Mouse (Mus musculus) A20 (cell line): ENCODE measurements at regions not wholly inside any gene's neighbourhood (a gene's known extent, or its start where the extent isn't known, plus 50 kb on each side); places are given as distances from the start of the nearest gene placed in this dataset.

ENCODE experiments used
- DNase-seq: peaks from one replicate; pipeline ENCODE4 v3.0.0-alpha.2; 2011; ENCODE audit warnings: low read depth, low spot score

DNA sequence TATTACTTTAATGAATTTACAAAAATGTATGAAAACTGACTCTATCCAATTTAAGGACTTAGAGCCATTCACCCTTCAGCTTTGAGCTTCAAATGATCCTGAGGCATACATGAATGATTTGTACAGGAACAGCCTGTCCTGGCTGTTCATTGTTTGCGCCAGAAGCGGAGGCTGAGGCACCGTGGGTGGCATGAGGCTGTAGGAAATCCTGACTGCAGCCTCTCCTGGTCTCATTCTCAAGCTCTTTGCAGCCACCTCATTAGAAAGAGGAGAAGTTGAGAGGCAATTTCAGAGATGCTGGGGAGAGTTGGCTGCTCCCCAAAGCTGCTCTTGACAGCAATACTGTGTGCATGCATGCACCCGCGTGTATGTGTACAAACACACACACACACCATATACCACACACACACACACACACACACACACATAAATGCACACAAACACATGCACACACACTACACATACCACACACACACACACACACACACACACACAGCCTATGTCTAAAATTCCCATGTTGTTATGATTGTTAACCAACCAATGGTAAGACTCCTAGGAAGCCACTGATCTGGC, 434.9 kb upstream of the Btbd3 start:
- DNase-seq = no peak

DNA sequence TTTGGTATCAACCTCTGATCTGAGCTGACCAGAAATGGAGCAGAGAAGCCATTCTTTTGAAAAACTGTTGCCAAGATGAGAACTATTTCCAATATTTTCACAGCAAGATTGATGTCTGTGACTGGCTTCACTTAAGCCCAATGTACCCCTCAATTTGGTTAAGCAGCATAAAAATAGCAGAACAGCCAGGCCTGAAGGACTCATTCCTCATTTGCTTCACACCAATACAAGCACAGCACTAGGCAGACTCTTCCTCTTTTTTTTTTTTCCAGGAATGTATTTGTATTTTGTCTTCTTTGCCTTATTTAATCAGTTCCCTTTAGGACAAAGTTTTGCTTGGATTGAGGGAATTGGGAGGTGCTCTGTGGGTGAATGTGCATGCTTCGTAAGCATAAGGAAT, 441.4 kb upstream of the Btbd3 start:
- DNase-seq = no peak

DNA sequence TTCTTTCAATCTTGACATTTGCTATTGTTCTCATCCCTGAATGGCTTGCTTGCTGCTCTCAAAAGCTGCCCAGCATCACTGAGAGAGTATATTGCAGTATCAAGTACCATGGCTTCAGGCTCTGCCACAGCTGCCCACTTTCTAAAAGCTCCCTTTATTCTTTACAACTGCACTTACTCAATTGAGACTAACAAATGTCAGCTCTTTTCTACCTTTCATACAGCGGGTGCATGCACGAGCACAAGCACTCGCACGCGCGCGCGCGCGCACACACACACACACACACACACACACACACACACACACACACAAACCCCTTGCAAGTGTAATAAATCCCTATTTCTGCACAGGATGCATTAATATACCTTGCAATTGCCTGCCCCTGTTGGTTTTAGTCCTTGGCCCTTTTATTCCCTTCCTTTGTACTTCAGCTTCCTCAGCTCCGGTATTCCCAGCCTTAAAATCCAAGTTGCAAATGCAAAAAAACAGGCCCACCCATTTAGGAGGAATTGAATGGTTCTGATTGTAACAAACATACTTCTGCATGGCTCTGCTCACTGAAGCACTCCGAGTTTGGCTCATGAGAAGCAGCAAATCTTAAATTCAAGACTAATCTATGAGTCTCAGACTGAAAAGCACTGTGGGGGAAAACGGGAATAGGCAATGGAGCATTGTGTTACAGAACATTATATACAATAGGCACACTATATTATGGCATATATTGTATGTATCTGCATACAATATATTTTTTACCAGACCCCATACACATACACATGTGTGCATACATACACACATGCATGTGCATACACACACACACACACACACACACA, 447.7 kb upstream of the Btbd3 start:
- no peak for DNase-seq

DNA sequence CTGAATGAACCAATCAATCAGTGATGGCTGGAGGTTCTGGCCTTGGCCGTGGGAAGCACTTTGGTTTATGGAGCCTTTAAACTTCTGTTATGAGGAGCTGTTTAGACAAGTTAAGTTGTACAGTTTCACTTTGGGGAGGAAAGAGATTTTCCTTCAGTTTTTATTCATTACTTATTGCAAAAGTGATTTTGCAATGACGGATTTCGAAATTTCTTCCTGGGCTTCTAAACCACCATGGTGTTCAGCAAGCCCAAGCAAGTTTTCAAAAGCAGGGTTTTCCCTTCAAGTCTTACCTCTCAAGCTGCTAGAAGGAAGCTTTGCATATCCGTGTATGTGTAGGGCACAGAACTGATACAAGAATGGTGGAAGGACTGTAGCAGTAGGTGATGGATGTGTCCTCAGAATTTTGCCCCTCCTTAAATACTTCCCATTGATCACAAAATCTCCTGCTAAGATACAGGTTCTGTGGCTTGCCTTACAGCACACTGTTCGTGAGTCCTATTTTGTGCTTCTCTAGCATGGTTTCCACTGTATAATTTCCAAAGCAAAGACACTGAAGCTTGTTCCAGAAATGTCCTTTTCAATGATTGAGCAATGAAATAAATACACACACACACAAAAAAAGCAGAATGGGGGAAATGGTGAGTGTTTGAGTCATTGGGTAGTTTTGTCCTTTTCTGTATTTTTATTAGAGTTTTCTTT, 448.6 kb upstream of the Btbd3 start:
- DNase-seq = no peak

DNA sequence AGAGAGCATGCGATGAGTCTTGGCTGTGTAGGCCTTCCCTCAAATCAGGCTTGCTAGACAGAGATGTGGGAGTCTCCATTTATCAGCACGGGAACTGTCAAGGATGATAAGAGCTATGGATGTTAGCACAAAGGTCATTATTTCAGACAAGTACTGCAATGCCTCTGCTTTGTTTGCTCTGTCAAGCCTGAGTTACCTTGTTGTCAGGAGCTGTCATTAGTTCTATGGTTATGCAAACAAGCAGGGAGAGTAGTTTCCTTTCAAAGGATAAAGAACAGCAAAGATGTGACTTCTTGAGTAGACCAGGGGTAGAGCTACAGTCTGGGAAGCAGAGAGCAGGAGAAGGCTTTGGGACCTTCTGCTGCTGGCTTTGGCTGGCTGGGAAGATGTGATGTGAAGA, 461.5 kb upstream of the Btbd3 start:
- no peak for DNase-seq

DNA sequence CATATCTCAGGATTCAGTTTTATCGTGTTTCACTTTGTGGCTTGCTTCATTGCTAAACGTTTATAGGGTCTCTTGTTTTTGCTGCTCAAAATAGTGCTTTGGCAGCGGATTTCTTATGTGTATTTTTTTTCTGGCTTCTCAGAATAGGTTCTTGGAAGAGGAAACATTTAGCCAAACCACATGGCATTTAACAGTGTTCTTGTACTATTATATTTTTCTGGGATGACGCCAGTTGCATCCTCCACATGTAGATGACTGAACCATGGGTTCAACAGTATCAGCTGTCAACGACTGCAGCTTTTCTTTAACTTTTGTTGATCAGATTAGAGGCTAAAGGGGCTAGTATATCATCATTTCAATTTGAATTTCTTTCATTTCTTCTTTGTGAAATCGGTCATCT, 472.3 kb upstream of the Btbd3 start:
- no peak for DNase-seq

DNA sequence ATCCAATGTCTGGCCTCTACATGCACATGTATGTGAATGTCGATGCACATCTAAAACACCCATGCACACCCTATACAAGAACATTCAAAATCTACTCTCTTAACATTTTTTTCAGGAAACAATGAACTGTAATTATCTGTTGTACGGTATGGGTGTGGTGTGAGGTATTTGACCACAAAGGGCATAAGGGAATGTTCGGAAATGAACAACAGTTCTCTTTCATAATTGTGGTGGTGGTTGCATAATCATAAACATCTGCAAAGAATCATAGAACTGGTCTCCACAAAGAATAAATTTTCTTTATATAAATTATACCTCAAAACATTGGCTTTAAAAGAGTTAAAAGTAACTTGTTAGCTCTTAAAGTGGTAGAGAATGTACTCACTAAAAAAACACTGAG, 478.9 kb upstream of the Btbd3 start:
- DNase-seq = no peak

DNA sequence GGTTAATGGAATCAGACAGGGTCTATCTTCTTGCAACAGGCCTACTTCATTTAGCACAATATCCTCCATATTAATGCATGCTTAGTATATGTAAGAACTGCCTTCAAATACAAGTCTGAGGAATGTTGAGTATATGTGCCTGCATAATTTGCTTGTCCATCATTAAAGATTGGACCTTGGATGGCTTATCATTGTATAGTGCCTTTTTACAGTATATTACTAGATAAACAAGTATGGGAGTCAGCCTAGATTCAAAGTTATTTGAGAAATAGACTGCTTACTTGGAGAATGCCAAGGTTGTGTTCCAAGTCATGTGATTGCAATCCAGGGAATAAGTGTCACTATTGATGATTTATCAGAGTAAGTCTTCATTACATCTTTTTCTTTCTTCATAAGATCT, 491.6 kb upstream of the Btbd3 start:
- DNase-seq = no peak

DNA sequence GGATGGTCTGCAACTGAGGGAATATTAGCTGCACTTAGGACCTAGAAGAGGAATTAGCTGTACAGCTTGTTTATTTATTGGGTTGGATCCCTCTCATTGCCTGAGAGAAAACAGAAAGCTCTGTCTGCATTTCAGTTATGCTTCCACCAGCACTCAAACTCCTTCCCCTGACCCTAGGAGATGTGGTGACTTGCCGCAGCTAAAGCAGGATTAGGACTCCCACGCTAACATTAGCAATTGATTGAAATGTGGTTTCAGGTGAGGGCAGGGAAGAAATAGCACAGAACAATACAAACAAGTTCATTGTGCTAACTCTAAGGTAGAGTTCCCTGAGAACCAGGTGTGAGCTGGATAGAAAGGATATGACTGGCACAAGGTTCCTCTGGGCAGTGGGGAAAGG, 496.9 kb upstream of the Btbd3 start:
- DNase-seq = no peak

DNA sequence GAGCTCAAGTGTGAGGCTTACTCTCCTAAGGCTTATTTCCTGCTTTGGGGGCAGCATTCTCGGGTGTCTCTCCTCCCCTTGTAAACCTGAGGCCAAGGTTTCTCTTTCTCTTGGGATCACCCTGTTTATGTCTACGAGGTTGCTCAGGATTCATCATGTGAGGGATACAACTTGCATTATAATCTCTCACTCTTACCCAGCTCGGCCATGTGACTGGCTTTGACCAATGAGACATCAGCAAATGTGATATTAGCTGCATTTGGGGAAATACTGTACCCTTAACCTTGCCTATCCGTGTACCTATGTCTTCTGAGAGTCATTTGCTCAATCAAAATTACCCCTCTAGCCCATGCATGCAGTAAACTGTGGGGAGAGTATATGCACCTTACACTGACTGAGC, 498.0 kb upstream of the Btbd3 start:
- DNase-seq = no peak

DNA sequence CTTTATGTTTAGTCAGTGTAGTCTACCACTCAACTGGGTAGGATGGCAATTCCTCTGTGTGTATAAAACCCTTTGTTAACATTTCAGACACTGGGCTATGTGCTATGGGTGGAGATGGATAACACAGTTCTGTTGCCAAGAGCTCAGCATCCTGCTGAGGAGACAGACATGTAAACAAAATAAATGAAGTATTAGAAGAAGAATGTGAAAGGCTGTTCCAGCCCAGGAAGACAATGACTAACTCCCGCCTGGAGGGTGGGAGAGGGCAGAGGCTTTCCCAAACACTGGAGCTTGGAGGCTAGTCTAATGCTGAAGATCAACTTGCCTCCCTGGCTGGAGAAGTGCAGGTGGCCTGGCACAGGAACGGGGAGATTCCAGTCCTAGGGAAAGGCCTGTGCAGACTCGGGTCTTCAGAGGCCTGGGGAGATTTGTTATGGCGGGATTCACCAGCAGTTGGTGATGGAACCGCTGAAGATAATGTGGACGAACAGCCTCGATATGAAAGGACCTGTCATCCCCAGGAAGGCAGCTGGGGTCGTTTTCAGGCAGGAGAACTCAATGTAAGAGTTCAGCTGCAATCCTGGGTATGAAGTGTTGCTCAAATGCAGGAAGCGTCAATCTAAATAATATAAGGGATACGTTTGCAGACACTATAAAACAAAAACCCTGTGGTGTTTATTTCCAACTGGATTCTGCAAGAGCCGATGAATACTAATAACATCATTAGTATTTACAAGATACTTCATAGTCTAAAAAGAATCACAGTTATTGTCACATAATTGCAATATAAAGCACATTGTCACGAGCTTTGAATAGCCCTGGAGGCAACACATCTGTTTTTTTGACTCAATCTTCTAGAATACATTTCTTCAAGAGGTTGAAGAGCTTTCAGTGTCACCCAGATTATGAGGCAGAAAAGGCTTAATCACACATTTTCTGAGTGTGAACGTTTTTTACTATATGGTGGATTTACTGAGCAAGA, 498.8 kb upstream of the Btbd3 start:
- no peak for DNase-seq

DNA sequence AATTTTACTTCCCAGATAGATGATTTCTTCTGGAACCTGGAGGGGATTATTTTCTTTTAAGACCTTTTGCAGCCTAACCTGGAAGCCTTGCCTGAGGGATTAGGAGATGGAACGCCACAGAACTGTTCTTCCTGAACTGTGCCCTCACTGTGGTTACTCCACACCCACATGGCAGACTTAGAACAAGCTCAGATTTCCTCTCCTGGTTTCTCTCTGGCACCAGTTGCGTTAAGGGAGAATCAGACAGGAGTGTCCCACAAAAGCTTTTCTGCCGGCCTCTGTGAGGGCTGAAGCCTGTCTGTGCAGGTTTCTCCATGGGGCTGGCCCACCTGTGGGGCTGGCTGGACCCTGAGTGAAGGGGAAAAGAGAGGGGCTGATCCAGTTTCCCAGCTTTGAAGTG, 500.1 kb upstream of the Btbd3 start:
- DNase-seq = no peak

DNA sequence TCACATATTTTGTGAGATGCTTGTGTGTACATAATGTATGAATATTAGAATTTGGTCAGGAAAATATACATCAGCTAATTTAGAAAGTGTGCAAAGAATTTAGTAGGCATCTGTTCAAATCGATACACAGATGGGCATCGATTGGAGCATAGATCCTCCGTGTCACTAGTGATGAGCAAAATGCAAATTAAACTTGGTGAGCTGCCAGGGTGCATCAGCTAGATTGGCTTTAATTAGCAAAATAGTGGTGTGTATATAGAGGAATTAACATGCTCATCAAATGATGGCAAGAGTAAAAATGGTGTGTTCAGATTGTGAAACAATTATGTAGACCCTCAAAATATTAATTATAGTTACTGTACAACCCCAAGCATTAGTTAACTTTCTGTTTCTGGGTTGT, 501.9 kb upstream of the Btbd3 start:
- no peak for DNase-seq

DNA sequence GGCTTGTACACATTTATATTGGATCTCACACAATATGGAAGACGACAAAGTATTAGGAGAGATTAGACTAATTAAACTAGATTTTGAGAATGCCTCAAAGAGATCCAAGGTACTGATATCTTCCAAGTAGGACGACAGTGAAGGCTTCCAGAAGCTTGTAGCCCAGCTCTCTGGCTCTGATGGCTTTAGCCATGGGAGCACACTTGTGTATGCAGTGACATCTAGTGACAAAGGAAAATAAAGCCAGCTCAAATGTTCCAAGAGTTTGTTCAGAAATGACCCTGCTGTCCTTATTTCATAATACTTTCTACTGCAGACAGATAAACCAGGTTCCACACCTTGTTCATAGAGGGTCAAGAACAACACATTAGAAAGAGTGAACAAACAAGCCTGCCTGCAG, 524.0 kb upstream of the Btbd3 start:
- no peak for DNase-seq

DNA sequence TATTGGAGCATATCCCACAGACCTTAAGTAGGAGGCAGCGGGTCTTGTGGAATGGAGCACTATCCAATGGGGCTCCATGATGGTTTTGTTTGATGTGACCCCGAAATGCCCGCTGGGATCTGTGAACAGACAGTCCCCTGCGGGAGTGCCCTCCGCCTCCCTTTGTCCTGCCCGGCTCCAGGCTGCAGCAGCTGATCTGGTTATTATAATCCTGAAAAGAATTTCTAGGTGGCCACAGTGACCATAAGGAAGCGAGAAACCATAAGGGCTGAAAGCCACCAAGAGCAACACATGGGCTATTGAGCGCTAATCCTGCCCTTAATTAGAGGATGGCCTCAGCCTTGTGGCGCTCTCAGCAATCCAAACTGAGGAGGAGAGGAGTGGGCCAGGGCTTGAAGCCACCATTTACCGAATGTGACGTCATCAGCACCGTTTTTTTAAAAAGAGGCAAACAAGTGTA, 525.9 kb upstream of the Btbd3 start:
- no peak for DNase-seq

DNA sequence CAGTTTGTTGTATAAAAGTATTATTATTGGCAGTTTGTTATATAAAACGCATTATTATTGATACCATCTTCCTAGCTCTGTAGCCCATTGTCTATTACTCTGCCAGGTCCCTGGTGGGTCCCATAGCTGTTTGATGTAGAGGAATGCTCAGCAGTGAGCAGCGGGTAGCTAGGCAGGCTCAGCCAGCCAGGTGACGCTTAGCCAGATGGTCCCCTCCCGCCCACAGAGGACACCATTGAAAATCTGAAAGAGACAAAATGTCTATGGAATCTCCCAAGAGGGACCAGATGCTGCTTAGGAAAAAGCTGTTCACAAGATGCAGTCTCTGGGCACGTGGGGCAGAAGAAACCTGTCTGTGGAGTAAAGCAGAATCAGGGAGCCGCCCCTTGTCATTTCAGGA, 526.5 kb upstream of the Btbd3 start:
- DNase-seq = no peak

DNA sequence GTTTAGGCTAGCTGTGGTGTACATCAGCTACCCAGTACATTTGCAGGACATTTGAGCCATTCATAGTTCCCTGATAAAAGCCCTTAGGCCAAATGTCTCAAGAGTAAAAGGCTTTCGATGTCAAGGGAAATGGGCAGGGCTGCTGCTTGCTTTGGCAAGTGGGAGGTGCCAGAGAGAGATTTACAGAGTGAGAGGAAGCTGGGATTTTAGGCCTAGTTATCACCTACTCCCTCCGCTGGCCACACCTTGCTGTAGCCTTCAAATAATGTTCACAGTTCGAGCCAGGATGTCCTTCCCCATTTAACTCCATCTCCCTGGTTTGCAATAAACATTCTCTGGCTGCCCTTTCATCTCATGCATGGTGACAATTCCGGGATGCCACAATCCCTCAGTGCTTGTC, 527.2 kb upstream of the Btbd3 start:
- DNase-seq = no peak

DNA sequence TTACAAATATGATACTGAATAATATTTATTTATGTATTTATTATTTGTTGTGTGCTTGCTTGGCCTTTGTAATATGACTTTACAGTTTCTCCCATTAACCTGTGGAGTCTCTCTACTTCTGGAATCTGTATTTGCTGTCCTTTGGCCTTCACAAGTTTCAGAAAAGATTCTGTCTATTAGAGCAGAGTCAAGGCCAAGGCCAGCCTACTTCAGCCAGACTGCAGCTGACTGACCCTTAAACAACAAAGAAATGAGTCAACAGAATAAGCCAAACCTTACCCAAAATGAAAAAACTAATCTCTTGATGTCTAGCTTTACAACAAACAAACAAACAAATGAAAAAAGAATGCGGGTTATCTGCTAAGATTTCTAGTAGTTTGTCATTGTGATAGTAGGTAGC, 532.7 kb upstream of the Btbd3 start:
- DNase-seq = no peak

DNA sequence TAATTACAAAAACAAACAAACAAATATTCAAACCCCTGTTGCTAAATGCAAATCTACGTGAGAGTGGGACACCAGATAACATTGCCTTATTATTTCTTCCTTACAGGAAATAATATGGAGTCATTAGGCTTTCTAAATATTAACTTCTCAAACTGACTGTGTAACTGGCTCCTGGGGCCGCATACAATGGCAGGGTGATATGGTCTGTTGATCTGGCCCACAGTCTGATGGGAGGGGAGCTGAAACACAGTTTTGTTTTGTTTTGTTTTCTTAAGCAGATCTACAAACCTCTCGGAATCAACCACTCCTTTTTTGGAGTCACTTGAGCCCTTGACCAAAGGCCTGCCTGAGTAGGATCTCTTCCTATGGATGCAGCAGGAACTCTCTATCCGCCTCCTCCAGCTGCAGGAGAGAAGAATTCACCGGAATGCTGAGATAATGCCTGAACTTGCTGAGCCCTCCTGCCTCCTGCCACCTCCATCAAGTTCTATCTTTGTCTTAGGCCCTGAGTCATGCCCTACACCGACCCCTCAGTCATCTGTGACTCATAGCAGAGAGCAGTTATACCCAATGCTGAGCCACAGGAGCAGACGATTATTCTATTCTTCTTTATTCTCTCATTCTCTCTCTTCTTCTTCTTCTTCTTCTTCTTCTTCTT, 534.5 kb upstream of the Btbd3 start:
- DNase-seq = no peak

DNA sequence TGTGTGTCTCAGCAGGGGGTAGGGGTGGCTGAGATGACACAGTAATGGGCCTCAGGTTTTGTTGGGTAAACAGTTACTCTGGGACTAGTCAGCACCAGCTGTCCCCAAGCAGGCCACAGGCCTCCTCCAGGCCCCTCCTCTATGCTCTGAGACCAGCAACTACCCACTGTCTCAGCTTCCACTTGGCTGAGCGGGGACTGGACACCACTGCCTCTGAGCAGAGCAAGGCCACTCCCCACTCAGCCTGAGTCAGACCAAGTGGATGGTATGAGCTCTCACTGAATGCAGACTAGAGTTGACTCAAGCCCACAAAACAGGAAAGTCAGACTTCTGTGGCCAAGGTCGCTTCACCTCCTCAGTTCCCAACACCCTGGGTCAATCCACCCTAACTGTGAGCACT, 540.5 kb upstream of the Btbd3 start:
- no peak for DNase-seq

DNA sequence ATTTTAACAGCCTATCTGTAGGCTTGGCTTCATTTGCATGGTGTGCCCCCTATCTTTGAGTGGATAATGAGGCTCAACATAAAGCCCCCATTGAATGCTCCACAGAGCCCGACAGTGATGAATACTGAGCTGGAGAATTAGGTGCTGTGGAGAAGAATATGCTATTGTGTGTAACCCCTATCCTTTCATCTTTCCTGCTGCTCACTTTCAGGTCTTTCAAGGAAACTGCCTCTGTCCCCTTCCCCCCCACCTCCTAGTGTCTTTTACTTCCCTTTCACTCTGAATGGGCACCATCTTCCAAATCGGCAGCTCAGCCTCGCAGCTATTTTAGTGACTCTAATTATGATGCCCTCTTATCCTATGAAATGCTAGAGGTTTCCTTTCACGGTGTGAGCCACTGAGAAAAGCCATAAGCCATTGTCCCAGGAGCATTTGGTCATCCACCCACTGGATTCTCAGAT, 549.8 kb upstream of the Btbd3 start:
- no peak for DNase-seq
